Mouse (Mus musculus): ENCODE results near the gene Btbd35f9. TPM values are rescaled to one million over a fixed set of nuclear protein-coding genes. Genes with fewer than 3 reads are reported as not detected.
"Not testable (repeated sequence)": the region's sequence is repeated elsewhere in the genome, so short reads cannot be mapped to it uniquely, and the experiment has no call there.

Btbd35f9 gene
- not detected in 2 replicates for polyA plus RNA-seq (2012; rRNA removed)

GRCm38 (mm10) chrX:34161399-34161798 is at the start of gene Btbd35f9:
Btbd35f9 (minus strand) TSS chrX:34161499.
- WGBS, result no CpG with 5 or more reads among the region's 5 CpGs
- H3K27ac ChIP-seq (ENCODE audit: insufficient read depth, low read length); DNase-seq; H3K27me3 ChIP-seq (ENCODE audit: control insufficient read depth, insufficient read depth, low read length); H3K4me3 ChIP-seq (replicated peaks; ENCODE audit: insufficient read depth, low read depth, low read length); H3K4me1 ChIP-seq (ENCODE audit: control insufficient read depth, insufficient read depth, low read length): not testable (repeated sequence)

Other genes with a start within 250 kb of the Btbd35f9 start
- not detected in 2 replicates for gene Btbd35f6, start 205.0 kb downstream of the Btbd35f9 start, polyA plus RNA-seq (2012; rRNA removed)
- gene Gm21870, start 174.7 kb downstream of the Btbd35f9 start, polyA plus RNA-seq (2012; rRNA removed), result not detected in 2 replicates
- gene Spin2g, start 77.2 kb upstream of the Btbd35f9 start, polyA plus RNA-seq (2012; rRNA removed), result not detected in 2 replicates

Measured in cerebellum, adult 2 months (tissue).